Mouse (Mus musculus) heart, embryonic 16.5 days (tissue): Measurements from ENCODE around the gene Hras. TPM values are rescaled to one million over a fixed set of nuclear protein-coding genes. Genes with fewer than 3 reads are reported as not detected.

Source experiments
- ATAC-seq: fragments of 200-750 bp; cut with Nextera tagmentation; replicated peaks from 2 replicates; pipeline ENCODE4 v1.8.0; 2017; ENCODE audit warnings: moderate number of reproducible peaks; ENCODE audit not compliant: insufficient read depth, low FRiP score; ENCODE audit errors: extremely low read depth
- H3K27ac ChIP-seq: fragments of 300-500 bp; sonication (generic); 2 replicates; pipeline ENCODE4 v1.5.1; 2014; ENCODE audit warnings: mild to moderate bottlenecking, low read length, control low read depth, moderate library complexity
- H3K27me3 ChIP-seq: fragments of 300-500 bp; sonication (generic); 2 replicates; pipeline ENCODE4 v1.6.1; 2014; ENCODE audit warnings: low read length, mixed read lengths; ENCODE audit not compliant: control insufficient read depth, insufficient read depth
- H3K36me3 ChIP-seq: fragments of 300-500 bp; sonication (generic); 2 replicates; pipeline ENCODE4 v1.6.1; 2014; ENCODE audit not compliant: control insufficient read depth, insufficient read depth
- H3K4me1 ChIP-seq: fragments of 300-500 bp; sonication (generic); 2 replicates; pipeline ENCODE4 v1.6.1; 2014; ENCODE audit warnings: low read length, mixed read lengths; ENCODE audit not compliant: control insufficient read depth, insufficient read depth
- H3K4me2 ChIP-seq: fragments of 300-500 bp; sonication (generic); 2 replicates; pipeline ENCODE4 v1.6.1; 2014; ENCODE audit warnings: low read depth, mild to moderate bottlenecking, control low read depth, low read length
- H3K4me3 ChIP-seq: fragments of 300-500 bp; sonication (generic); 2 replicates; pipeline ENCODE4 v1.5.1; 2014; ENCODE audit warnings: mild to moderate bottlenecking, control low read depth, low read length
- H3K9ac ChIP-seq: fragments of 300-500 bp; sonication (generic); 2 replicates; pipeline ENCODE4 v1.6.1; 2014; ENCODE audit warnings: low read length, control low read depth
- H3K9me3 ChIP-seq: fragments of 300-500 bp; sonication (generic); replicated peaks from 2 replicates; pipeline ENCODE4 v1.6.1; 2016; ENCODE audit warnings: low read length; ENCODE audit not compliant: control insufficient read depth
- WGBS: fragments of 180-500 bp; shearing (Covaris S2); extraction: QIAGEN DNeasy Blood & Tissue Kit; methylation state at CpG from one replicate; pipeline ENCODE4 v1.1.7; 2014; 5-methylcytosine and 5-hydroxymethylcytosine counted together
- polyA plus RNA-seq: library from polyadenylated mRNA; unstranded; fragments of >200 nt; fragmentation: Nextera tagmentation; extraction: Ambion mirVana; gene quantifications from 2 replicates; pipeline ENCODE4 v1.2.1, GENCODE M21; 2015

Hras gene
- polyA plus RNA-seq, 1 experiment from 2014 or later: 59.5 TPM

DNA sequence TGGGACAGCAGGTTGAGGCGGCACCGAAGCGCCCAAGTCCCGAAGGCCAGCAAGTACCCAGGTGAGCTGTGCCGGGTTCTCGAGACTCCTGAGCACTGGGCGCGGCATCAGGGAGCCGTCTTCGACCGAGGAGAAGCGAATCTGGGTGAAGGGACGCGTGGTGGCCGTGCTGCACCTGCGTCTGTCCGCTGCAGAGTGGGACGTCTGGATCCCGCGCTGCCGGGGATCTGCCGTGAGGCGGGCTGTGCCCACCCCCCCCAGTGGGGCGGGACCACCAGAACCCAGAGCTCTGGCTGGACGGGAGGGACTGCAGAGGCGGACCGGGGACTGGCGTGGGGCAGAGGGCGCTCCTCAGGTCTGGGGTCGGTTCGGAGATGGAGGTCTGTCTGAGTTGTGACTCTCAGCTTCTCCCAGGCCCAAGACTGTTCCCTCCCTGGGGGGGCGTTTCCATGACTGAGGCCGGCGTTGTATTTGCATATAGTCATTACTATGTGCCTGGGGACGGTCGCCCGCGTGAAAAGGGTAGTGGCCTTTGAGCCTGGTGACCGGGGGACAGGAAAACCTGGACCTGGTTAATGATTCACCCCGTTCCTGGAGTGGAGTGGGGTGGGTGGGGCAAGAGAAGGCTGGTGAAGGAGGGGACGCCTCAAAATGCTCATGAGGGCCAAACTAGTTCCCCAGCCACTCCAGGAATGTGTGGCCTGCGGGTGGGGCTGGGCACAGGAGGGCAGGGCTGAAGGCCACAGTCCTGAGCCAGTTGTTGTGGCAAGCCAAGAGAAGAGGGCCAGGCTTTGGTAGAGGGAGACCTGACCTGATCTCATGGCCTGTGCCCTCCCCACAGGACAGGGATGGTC is 22.3 kb upstream of the Hras start:
- no peaks in the 10 kb centered on the region for H3K9me3 ChIP-seq
- H3K4me2 ChIP-seq: peak overlapping the region; percentile 98
- H3K36me3 ChIP-seq: no peaks in the 10 kb centered on the region; the same call in 1 of the 2 replicates
- WGBS: 1% methylated on average over 42 of the region's 42 CpGs
- peak overlapping the region; percentile 80 for H3K27ac ChIP-seq
- peaks cover 25% of the 10 kb centered on the region for H3K4me1 ChIP-seq
- H3K4me3 ChIP-seq: peak overlapping the region; percentile 79
- H3K27me3 ChIP-seq: no peaks in the 10 kb centered on the region
- peak; percentile 64 for ATAC-seq
- peak overlapping the region; percentile 79 for H3K9ac ChIP-seq

DNA sequence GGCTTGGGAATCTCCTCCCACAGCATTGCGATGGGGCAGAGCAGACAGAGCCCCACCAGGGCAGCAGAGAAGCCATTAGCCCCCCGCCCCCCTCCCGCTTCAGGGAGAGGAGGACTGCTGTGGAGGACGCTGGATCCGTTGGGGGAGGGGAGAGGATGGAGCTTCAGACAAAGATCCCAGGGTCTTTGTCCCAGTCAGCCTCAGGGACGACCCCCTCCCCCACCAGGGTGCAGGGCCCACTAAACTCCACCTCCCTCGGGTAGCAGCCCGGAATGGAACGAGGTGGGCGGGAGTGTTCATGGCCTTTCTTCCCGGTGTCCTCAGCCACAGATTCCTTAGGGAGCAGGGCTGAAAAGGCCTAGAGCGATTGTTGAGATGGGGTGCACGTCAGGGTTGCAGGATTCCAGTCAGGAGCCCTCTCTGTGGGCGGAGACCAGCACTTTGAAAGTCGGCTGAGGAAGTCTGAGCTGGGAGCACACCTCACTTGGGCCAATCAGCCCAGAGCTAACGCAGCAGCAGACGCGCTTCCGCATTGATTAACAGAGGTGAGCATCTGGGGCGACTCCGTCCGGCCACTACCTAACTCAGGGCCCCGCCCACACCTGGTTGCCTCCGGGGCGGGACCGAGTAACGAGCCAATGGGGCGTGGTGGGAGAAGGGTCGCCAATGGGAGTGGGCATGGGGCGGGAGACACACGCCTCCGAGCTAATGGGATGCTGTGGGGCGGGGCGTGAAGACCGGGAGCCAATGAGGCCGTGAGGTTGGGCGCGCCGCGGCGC is 21.5 kb upstream of the Hras start, which contains the start of gene Rassf7:
Gene Rassf7, plus strand, starts transcription at position 760 of the 779 bp plus-strand sequence.
- Histone ChIP-seq H3K4me1 (peaks cover 18% of the 10 kb centered on the region), H3K27me3 (no peaks in the 10 kb centered on the region), H3K4me2 (peak within 1 kb of the TSS; percentile 98), H3K36me3 (no peaks in the 10 kb centered on the region; the same call in 1 of the 2 replicates), H3K4me3 (peak within 1 kb of the TSS; percentile 79), H3K27ac (peak within 1 kb of the TSS; percentile 80), H3K9ac (peak within 1 kb of the TSS; percentile 79), H3K9me3 (no peaks in the 10 kb centered on the region)
- 1% methylated on average over 41 of the region's 41 CpGs for WGBS
- peak; percentile 96 for ATAC-seq

DNA sequence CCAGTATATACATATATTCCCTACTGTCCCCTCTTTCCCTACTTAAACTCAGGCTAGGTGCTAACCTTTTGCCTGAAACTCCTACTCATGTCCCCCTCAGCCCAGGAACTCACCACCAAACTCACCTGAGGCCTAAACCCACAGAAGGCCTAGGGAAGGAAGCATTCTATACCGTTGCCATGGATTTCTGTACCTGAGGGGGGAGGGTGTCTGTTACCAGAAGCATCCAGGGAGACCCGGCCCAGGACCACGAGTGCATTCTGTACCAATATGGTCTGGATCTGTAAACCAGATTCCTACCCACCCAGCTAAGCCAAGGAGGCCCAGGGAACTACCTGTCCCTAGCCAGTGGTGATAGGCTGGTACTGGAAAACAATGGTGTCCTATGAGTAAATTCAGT is 20.5 kb upstream of the Hras start:
- H3K27me3 ChIP-seq: no peaks in the 10 kb centered on the region
- no peaks in the 10 kb centered on the region for H3K9me3 ChIP-seq
- H3K36me3 ChIP-seq: no peaks in the 10 kb centered on the region; the same call in 1 of the 2 replicates
- H3K4me3 ChIP-seq: no peak overlapping the region
- 77% methylated on average over 3 of the region's 3 CpGs for WGBS
- H3K4me1 ChIP-seq: peaks cover 12% of the 10 kb centered on the region; the same call in 1 of the 2 replicates
- ATAC-seq: no peak
- no peak overlapping the region for H3K4me2 ChIP-seq
- no peak overlapping the region for H3K27ac ChIP-seq
- no peak overlapping the region for H3K9ac ChIP-seq

DNA sequence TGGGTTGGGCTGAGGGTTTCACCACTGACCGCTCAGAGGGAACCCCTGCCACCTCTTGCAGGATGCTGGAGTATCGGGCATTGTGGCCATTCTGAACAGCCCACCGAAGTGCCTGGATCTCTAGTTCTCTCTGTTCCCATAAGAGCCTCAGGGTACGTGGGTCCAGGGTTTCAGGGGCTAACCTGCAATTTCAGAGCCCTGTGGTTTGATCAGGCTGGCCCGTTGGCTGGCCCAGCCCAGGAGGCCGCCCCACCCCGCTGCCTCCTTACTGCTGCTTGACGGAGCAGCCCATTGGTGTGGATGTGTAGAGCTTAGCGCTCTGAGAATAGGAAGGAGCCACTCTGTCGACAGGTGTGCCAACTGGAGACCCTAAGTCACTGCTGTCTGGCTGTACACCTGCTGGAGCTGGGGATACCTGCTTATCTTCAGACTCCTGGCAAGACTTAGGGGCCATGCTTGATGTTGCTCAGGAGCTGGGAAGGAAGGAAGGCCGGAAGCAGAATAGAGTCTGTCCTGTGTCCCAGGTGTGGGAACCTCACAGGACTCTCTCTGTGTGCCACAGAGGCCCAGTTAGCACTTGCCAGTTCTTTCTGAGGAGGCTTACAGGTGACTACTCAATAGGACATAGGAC is 19.9 kb upstream of the Hras start, which contains the start of gene Lmntd2:
Gene Lmntd2, minus strand, starts transcription at position 476 of the 631 bp plus-strand sequence.
- Histone ChIP-seq H3K4me2 (peak within 1 kb of the TSS; percentile 98), H3K4me1 (peaks cover 12% of the 10 kb centered on the region; the same call in 1 of the 2 replicates), H3K27me3 (no peaks in the 10 kb centered on the region), H3K9me3 (no peaks in the 10 kb centered on the region), H3K9ac (peak within 1 kb of the TSS; percentile 79), H3K27ac (no peak within 1 kb of the TSS), H3K36me3 (no peaks in the 10 kb centered on the region), H3K4me3 (peak within 1 kb of the TSS; percentile 79; the same call in 1 of the 2 replicates)
- WGBS: 90% methylated on average over 11 of the region's 11 CpGs
- no peak for ATAC-seq

DNA sequence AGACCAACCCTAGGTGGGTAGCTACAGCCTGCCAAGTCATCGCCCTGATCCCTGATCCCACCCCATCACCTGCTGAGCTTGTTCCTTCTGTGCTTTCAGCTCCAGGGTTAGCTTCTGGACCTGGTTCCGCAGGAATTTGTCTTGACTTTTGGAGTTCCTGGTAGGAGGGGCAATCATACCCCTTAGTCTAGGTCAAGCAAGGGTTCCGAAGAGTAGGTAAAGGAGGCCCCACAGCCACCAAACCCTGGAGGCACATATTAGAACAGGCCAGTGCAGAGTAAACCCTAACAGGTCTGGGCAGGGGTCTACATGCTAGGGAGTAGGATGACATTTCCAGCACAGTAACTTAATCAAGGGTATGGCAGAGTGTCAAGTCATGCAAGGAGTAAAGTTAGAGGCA is 19.3 kb upstream of the Hras start:
- Histone ChIP-seq H3K4me3 (no peak overlapping the region), H3K9me3 (no peaks in the 10 kb centered on the region), H3K36me3 (no peaks in the 10 kb centered on the region), H3K27ac (no peak overlapping the region), H3K27me3 (no peaks in the 10 kb centered on the region), H3K9ac (no peak overlapping the region), H3K4me2 (no peak overlapping the region), H3K4me1 (peaks cover 12% of the 10 kb centered on the region; the same call in 1 of the 2 replicates)
- ATAC-seq: no peak
- WGBS: 79% methylated on average over 3 of the region's 3 CpGs

DNA sequence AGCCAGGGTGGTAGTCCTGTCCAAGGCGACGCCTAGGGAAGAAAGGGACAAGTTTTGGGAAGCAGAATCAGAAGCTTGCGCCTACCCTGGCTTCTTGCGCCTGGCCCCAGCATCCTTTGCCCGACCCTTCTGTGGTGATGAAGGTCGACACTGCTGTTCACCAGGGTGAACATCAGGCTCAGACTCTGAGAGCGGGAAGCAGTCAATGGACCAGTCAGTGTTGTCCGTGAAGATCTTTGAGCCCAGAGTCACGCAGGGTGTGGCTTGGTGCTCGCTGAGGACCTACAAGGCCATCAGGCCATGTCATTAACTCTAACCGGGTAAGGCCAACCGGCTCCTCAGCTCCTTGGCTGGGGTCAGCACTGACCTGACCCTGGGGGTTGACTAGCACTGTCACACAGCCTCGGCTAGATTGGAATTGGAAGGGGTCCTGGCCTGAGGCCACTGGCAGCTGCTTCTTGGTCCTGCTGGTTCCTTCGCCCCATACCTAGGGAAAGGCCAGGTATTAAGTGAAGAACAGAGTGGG is 16.9 kb upstream of the Hras start:
- Histone ChIP-seq H3K27me3 (no peaks in the 10 kb centered on the region), H3K4me2 (no peak overlapping the region), H3K4me3 (no peak overlapping the region), H3K27ac (no peak overlapping the region), H3K9me3 (no peaks in the 10 kb centered on the region), H3K9ac (no peak overlapping the region), H3K36me3 (no peaks in the 10 kb centered on the region), H3K4me1 (peaks cover 4% of the 10 kb centered on the region; the same call in 1 of the 2 replicates)
- 85% methylated on average over 14 of the region's 14 CpGs for WGBS
- no peak for ATAC-seq

DNA sequence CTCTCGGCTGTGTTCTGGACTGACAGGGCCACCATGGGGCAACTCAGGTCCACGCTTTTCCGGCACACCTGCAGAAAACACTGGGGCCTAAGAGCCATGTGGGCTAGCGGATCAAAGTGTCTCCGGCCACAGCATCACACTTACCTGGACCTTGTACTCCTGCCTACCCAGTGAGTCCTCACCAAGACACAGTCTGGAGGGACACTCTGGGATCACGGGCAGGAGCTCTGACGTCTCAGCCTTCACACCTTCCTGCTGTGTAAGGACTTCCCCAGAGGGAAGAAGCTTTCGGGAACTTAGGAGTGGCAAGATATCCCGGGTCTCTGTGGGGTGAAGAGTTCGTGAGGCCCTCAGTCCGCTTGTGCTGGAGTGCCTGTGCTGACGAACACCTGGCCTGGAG is 16.3 kb upstream of the Hras start:
- Histone ChIP-seq H3K4me2 (no peak overlapping the region), H3K27ac (no peak overlapping the region), H3K9me3 (no peaks in the 10 kb centered on the region), H3K27me3 (no peaks in the 10 kb centered on the region), H3K36me3 (no peaks in the 10 kb centered on the region), H3K4me1 (peaks cover 3% of the 10 kb centered on the region; the same call in 1 of the 2 replicates), H3K4me3 (no peak overlapping the region), H3K9ac (no peak overlapping the region)
- WGBS: 59% methylated on average over 12 of the region's 12 CpGs
- no peak for ATAC-seq

DNA sequence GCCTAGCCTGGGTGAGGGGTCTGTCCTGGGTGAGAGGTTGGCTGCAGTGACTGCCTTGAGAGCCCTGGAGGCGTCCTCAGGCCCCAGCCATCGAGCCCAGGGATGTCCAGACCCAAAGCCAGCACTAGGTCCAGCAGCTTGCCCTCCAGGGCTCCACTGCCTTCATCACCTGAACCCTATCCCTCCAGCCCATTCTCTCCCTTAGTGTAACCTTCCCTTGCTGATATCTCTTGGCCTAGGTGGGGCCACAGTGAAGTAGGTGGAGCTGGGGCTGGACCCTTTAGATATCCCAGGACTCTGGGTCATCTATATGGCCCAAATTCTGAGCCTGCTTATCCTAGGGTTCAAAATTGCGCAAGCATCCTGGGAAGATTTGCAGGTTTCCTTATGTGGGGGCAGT is 15.7 kb upstream of the Hras start:
- Histone ChIP-seq H3K27me3 (no peaks in the 10 kb centered on the region), H3K27ac (no peak overlapping the region), H3K4me3 (no peak overlapping the region), H3K9me3 (no peaks in the 10 kb centered on the region), H3K9ac (no peak overlapping the region), H3K4me2 (no peak overlapping the region), H3K36me3 (no peaks in the 10 kb centered on the region), H3K4me1 (no peaks in the 10 kb centered on the region)
- 66% methylated on average over 3 of the region's 3 CpGs for WGBS
- ATAC-seq: no peak
